Mouse (Mus musculus) stomach, postnatal 0 days (tissue): ENCODE results near the gene Il34. TPM values are rescaled to one million over a fixed set of nuclear protein-coding genes. Genes with fewer than 3 reads are reported as not detected.

Experiments
- ATAC-seq: fragments of 200-750 bp; cut with Nextera tagmentation; 2 replicates; pipeline ENCODE4 v1.8.0; 2017; ENCODE audit not compliant: low FRiP score, low TSS enrichment
- DNase-seq: peaks from one replicate; pipeline ENCODE4 v3.0.0-alpha.2; 2016; ENCODE audit warnings: low spot score
- H3K27ac ChIP-seq: fragments of 300-500 bp; sonication (generic); replicated peaks from 2 replicates; pipeline ENCODE4 v1.5.1; 2014; ENCODE audit warnings: mild to moderate bottlenecking, control low read depth
- H3K27me3 ChIP-seq: fragments of 300-500 bp; sonication (generic); 2 replicates; pipeline ENCODE4 v1.6.1; 2014; ENCODE audit warnings: low read length; ENCODE audit not compliant: control insufficient read depth, insufficient read depth
- H3K36me3 ChIP-seq: fragments of 300-500 bp; sonication (generic); 2 replicates; pipeline ENCODE4 v1.6.1; 2014; ENCODE audit warnings: low read length, mixed read lengths; ENCODE audit not compliant: control insufficient read depth, insufficient read depth
- H3K4me1 ChIP-seq: fragments of 300-500 bp; sonication (generic); replicated peaks from 2 replicates; pipeline ENCODE4 v1.6.1; 2014; ENCODE audit warnings: antibody characterized with exemption; ENCODE audit not compliant: control insufficient read depth, insufficient read depth
- H3K4me2 ChIP-seq: fragments of 300-500 bp; sonication (generic); replicated peaks from 2 replicates; pipeline ENCODE4 v1.6.1; 2014; ENCODE audit warnings: low read depth, mild to moderate bottlenecking, control low read depth, moderate library complexity
- H3K4me3 ChIP-seq: fragments of 300-500 bp; sonication (generic); 2 replicates; pipeline ENCODE4 v1.5.1; 2014; ENCODE audit warnings: low read depth, low read length, control low read depth
- H3K9ac ChIP-seq: fragments of 300-500 bp; sonication (generic); 2 replicates; pipeline ENCODE4 v1.6.1; 2014; ENCODE audit warnings: mild to moderate bottlenecking, low read length, control low read depth, mixed read lengths
- H3K9me3 ChIP-seq: fragments of 300-500 bp; sonication (generic); 2 replicates; pipeline ENCODE4 v1.6.1; 2016; ENCODE audit warnings: low read length; ENCODE audit not compliant: control insufficient read depth
- CTCF ChIP-seq: IDR thresholded peaks from 2 replicates; pipeline ENCODE4 v1.5.1; 2016; ENCODE audit warnings: antibody characterized with exemption, low read depth, mild to moderate bottlenecking, moderate library complexity
- EP300 ChIP-seq: optimal IDR thresholded peaks from 2 replicates; pipeline ENCODE3; 2016; ENCODE audit warnings: antibody characterized with exemption
- WGBS: fragments of 180-500 bp; shearing (Covaris S2); extraction: QIAGEN DNeasy Blood & Tissue Kit; methylation state at CpG from one replicate; pipeline ENCODE4 v1.1.7; 2014; 5-methylcytosine and 5-hydroxymethylcytosine counted together
- polyA plus RNA-seq: library from polyadenylated mRNA; unstranded; fragments of >200 nt; fragmentation: Nextera tagmentation; extraction: Ambion mirVana; gene quantifications from 2 replicates; pipeline ENCODE4 v1.2.1, GENCODE M21; 2015

Il34 gene
- polyA plus RNA-seq, 1 experiment from 2014 or later: 6.4 TPM

DNA sequence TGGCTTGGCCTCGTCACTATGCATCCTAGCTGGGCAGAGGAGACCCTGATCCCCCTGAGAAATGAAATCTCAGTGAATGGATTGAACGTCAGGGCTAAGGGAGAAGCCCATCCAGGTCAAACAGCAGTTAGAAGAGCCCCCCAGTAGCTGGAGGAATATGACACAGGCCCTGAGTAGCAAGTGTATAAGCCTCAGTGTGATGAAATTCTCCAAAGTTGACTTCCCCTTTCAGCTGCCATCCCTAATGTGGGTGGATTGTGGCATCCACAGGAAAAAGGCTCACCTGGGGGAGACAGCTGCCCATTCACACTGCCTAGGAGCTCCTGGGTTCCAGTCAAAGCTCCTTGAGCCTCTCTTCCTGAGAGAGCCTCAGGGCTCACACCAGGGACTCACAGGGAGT lies 20.4 kb downstream of the Il34 start:
- H3K4me2 ChIP-seq: no peak overlapping the region
- H3K27me3 ChIP-seq: no peaks in the 10 kb centered on the region
- TF ChIP-seq EP300 (no peak), CTCF (no peak)
- DNase-seq: no peak
- no peaks in the 10 kb centered on the region for H3K4me1 ChIP-seq
- H3K36me3 ChIP-seq: no peaks in the 10 kb centered on the region
- no peak overlapping the region for H3K27ac ChIP-seq
- no peak for ATAC-seq
- H3K4me3 ChIP-seq: no peak overlapping the region
- no peaks in the 10 kb centered on the region for H3K9me3 ChIP-seq
- 86% methylated on average over 2 of the region's 2 CpGs for WGBS
- no peak overlapping the region for H3K9ac ChIP-seq

DNA sequence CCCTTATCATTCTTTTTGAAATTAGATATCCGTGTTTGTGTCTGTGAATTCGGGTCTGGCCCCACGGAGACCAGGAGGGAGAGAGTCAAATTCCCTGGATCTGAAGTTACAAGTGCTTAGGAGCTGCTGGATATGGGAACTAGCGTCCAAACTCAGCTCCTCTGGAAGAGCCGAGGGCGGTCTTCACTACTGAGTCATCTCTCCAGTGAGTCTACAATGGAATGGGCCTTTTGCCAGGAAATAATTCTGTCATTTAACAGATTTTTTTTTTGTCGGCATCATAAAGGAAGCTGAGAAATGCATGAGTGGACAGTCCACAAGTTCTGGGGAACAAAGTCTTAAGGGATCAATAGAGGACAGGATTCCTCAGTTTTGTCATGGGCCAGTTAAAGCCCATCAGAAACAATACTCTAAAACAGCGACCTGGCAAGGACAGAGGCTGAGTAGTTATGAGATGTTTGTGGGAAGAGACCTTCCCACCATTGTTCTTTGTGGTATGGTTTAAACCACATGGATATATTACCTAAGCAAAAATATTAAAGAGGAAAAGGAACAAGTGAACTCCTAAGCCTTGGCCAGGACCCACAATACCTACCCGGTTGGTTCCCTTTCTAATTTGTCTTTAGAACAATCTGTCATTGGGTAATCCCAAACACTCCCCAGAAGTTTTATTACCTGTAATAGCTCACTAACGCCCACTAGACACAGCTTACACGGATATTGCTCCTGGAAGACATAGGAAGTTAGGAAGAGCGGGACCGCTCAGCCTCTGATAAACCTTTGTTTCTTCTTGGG lies 25.6 kb downstream of the Il34 start:
- Histone ChIP-seq H3K36me3 (no peaks in the 10 kb centered on the region), H3K4me3 (no peak overlapping the region), H3K27ac (no peak overlapping the region), H3K27me3 (no peaks in the 10 kb centered on the region), H3K4me2 (no peak overlapping the region), H3K4me1 (no peaks in the 10 kb centered on the region), H3K9ac (no peak overlapping the region), H3K9me3 (no peaks in the 10 kb centered on the region)
- no peak for ATAC-seq
- 61% methylated on average over 13 of the region's 13 CpGs for WGBS
- TF ChIP-seq EP300 (no peak), CTCF (no peak)
- no peak for DNase-seq

DNA sequence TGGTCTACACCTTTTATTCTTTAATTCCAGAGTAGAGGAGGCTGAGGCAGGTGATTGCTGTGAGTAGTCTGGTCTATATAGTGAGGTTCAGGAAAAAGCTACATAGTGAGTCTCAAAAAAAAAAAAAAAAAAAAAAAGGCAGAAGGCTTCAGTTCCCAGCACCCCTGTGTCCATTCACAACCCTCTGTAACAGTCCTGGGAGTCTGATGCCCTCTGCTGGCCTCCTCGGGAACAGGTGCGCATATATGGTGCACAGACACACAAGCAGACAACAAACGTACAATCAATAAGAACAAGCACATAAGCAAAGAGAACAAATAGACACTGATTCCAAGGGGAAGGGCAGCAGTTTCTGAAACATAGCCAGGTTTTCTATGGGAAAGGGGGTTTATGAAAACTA lies 29.4 kb downstream of the Il34 start:
- DNase-seq: no peak
- Histone ChIP-seq H3K4me3 (no peak overlapping the region), H3K27me3 (no peaks in the 10 kb centered on the region), H3K4me2 (no peak overlapping the region), H3K9me3 (no peaks in the 10 kb centered on the region), H3K36me3 (no peaks in the 10 kb centered on the region), H3K4me1 (no peaks in the 10 kb centered on the region; the same call in 1 of the 2 replicates), H3K9ac (no peak overlapping the region), H3K27ac (no peak overlapping the region)
- no peak for TF ChIP-seq EP300
- TF ChIP-seq CTCF: peak; percentile 27
- ATAC-seq: no peak
- 90% methylated on average over 3 of the region's 3 CpGs for WGBS

DNA sequence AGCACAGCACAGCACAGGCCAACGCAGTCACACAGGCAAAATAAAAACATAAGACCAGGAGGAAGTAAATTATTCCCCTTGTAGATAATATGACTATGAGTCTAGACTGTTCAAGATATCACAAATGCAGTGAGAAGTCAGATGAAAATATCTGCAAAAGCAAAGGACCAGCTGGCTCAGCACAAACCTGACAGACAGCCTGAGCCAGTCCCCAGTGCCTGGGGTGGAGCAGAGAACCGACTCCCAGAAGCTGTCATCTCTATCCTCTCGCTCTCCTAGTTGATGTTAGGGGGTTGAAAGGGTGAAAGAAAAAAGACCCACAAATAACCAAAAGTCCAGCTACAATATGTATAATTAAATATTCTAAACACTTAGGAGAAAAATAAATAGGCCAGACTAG lies 30.0 kb downstream of the Il34 start:
- no peak overlapping the region for H3K4me3 ChIP-seq
- DNase-seq (no peak), ATAC-seq (no peak)
- TF ChIP-seq CTCF (no peak), EP300 (no peak)
- H3K4me1 ChIP-seq: no peaks in the 10 kb centered on the region; the same call in 1 of the 2 replicates
- no peaks in the 10 kb centered on the region for H3K27me3 ChIP-seq
- H3K9me3 ChIP-seq: no peaks in the 10 kb centered on the region
- no peaks in the 10 kb centered on the region for H3K36me3 ChIP-seq
- H3K9ac ChIP-seq: no peak overlapping the region
- H3K27ac ChIP-seq: no peak overlapping the region
- 66% methylated on average over 3 of the region's 3 CpGs for WGBS
- H3K4me2 ChIP-seq: no peak overlapping the region

DNA sequence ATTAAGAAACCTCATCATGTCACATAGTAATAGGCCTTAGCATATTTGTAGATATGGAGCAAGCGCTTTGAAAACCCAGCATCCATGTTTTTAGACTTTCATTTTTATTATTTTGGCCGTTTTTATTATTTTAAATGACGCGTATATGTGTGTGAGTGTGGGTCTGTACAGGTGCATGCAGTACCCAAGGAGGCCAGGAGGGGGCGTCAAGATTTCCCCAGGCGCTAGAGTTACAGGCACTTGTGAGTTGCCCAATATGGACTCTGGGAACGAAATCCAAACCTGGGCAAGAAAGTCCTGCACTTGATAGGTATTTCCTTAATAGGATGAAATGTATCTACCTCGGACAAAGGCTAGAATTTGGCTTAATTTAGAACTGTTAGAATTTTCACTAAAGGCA lies 30.4 kb downstream of the Il34 start:
- 78% methylated on average over 8 of the region's 8 CpGs for WGBS
- Histone ChIP-seq H3K4me3 (no peak overlapping the region), H3K9me3 (no peaks in the 10 kb centered on the region), H3K27me3 (no peaks in the 10 kb centered on the region), H3K9ac (no peak overlapping the region), H3K4me1 (no peaks in the 10 kb centered on the region; the same call in 1 of the 2 replicates), H3K4me2 (no peak overlapping the region), H3K27ac (no peak overlapping the region), H3K36me3 (no peaks in the 10 kb centered on the region)
- ATAC-seq (no peak), DNase-seq (no peak)
- TF ChIP-seq EP300: no peak
- TF ChIP-seq CTCF: peak; percentile 59

DNA sequence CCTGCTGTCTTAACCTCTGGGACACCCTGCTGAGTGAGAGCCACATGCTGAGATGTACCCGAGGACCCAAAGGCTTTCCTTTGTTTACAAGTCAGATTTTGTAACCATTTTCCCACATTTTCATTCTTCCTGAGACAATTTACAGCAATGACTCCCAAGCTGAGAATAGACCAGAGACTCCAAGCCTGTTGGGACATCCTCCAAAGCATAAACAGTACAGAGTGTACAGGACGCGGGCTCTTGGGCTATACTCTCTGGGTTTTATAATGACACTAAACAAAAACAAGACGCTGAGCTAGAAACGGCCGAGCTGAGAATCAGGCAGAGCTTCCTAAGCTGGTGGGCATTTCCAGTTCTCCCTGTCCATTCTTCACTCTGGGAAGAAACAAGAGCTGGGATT lies 31.0 kb downstream of the Il34 start:
- Histone ChIP-seq H3K9ac (no peak overlapping the region), H3K4me3 (no peak overlapping the region), H3K27me3 (no peaks in the 10 kb centered on the region), H3K9me3 (no peaks in the 10 kb centered on the region), H3K36me3 (no peaks in the 10 kb centered on the region), H3K4me2 (no peak overlapping the region), H3K27ac (no peak overlapping the region), H3K4me1 (no peaks in the 10 kb centered on the region; the same call in 1 of the 2 replicates)
- no peak for ATAC-seq
- no peak for TF ChIP-seq EP300
- no peak for TF ChIP-seq CTCF
- WGBS: 63% methylated on average over 6 of the region's 6 CpGs
- DNase-seq: no peak
